Mouse (Mus musculus) spleen, adult 2 months (tissue): ENCODE data around the gene Pde6b.

ENCODE experiments used
- CTCF ChIP-seq: fragments of 200-500 bp; IDR thresholded peaks from 2 replicates; pipeline ENCODE4 v1.5.1; 2011; ENCODE audit warnings: mild to moderate bottlenecking, inconsistent platforms; ENCODE audit not compliant: insufficient read depth, insufficient read length, insufficient replicate concordance; ENCODE audit errors: extremely low read depth
- POLR2A ChIP-seq: fragments of 200-500 bp; IDR thresholded peaks from 2 replicates; pipeline ENCODE4 v1.6.1; 2011; ENCODE audit warnings: low read depth, low read length, inconsistent platforms

DNA sequence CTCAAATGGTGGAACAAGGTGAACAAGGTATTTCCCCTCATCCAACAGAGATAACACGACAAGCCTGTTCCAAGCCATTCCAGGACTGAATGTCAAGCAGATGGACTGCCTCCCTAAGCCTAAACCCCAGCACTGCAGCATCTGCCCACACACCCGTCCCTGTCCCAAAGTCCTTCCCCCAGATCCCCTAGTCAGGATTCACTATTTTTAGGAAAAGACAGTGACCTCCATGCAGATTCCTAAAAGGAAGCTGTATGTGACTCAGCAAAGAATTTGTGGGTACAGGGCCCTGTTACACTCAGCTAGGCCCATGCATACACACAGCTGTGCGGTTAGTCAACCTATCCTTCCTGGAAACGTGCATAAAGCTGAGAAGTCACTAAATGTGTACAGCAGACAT is 1.7 kb upstream of the Pde6b start:
- TF ChIP-seq POLR2A (no peak), CTCF (no peak)
